Mouse (Mus musculus) v-Abl transformed pro-B cells (cell line): ENCODE results near the gene Psen2.

Source experiments
- in situ Hi-C, 2 experiments: fragments of 400-800 bp; cut with MboI; formaldehyde crosslinking; loops; one replicate each; pipeline ENCODE4 v1.15.1; 2025; ENCODE audit not compliant: unreplicated experiment in 2 of 2

Gene Psen2

DNA sequence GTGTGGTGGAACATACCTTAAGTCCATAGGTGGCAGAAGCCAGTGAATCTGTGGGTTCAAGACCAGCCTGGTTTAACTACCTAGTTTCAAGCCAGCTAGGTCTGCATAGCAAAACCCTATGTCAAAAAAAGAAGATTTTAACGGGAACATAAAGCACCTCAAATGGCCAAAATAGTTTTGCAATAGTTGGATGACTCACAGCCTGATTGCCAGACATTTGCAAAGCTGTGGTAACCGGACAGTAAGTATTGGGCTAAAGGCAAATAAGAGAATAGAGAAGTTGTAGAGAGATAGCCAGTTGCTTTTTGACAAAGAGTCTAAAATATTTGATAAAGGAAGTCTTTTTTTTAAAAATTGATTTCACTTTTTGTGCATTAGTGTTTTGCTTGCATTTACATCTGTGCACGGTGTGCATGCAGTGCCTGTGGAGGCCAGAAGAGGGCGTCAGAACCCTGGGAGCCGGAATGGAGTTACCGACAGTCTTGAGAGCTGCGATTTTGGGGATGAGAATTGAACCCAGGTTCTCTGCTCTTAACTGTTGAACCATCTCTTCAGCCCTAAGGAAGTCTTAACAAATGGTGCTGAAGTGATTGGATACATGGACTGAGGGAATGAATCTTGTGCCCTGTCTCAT is at the start of gene Psen2:
Gene Psen2 (minus strand): TSS at position 75 of the 634 bp plus-strand sequence.
- in situ Hi-C loops, result loop anchor here (5.0 to 10.0 kb wide), 2 partner anchors 501 to 504 kb away; no protein-coding TSS in a partner anchor

DNA sequence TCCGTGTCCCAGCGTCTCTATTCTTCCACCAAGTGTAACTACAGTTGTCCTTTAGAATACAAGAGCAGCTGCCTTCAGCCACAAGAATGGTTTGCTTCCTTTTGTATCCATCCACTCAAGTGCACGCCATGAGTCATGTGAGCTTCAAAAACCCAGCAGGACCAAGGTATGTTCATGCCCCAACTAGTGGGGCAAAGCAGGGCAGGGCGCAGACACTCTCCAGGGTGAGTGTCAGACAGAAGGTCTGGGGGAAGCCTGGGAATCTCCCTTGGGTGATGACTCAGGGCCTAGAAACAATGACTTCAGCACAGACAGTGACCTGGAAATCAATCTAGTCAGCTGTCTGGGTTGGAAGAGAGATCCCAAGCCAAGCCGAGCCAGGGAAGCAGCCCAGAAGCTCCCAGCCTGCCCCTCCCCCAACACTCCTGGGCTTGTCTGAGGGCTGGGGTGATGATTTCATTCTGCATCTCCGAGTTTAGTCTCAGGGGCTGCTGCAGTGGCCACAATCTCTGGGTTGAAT is 49.6 kb upstream of the Psen2 start:
- in situ Hi-C loops, result no loop called here

DNA sequence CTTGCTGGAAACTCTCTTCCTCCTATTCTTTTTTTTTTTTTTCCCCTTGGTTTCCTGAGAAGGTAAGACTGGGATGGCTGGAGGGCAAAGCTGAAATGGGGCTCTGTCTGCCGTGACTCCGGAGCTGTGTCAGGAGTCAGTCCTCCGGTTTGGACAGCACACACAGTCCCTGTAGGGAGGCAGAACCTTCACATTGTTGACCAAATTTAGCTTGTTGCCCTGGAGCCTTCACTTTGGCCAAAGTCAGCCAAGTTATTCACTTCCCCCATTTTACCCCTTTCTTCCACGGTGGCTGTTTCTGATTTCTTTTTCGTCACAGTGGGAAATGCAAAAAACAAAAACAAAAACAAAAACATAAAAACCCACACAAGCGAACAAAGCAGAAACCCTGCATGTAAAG is 49.0 kb upstream of the Psen2 start:
- in situ Hi-C loops, result no loop called here

DNA sequence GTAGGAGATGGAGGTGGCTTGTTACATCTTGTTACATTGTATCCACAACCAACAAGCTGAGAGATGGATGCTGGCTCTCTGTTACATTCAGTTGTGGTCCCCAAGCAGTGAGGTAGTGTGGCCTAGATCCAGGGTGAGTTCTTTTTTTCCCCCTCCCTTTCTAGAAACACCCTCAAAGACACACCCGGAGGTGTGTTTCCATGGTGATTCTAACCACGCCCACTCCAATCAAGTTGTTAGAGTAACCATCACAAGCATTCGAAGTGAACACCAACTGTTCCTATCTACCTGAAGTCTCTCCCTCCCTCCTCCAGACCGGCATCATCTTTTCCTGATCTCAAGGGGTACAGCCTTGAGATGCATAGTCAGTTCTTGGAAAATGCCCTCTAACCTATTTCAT is 45.7 kb upstream of the Psen2 start:
- in situ Hi-C loops, result no loop called here

DNA sequence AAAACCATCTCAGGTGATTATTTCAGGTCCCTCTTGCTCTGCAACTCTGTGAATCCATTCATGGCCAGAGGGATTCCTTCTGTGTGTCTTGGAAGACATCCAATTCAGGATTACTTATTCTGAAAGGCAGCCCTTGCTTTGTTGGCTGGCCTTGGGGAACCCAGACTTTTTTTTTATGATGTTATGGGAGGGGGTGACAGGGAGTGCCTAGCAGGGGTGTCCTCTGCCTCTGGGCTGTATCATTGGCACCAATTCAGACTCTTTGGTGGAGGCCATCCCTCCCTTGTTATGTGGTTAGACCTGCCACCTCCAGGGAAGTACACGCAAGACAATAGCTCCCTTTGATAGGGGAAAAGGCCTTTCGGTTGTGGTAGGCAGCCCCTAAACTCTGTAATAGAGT is 44.4 kb upstream of the Psen2 start:
- in situ Hi-C loops, result no loop called here

DNA sequence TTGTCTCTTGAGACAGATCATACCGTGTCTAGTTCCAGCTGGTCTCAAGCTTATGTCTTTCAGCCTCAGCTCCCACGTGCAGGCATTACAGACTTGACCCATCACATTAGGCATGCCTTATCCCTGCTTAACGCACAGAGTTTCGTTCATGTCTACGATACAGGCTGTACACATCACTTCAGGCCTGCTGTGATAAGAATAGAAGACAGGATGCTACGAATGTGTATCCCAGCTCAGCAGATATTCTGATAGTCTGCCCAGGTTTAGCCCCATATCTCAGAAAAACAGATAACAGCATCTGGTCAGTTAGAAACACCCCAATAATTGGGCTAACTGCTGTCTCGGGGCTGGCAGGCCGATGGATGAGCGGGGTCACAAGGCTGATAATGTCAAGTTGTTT is 43.7 kb upstream of the Psen2 start:
- in situ Hi-C loops, result no loop called here

DNA sequence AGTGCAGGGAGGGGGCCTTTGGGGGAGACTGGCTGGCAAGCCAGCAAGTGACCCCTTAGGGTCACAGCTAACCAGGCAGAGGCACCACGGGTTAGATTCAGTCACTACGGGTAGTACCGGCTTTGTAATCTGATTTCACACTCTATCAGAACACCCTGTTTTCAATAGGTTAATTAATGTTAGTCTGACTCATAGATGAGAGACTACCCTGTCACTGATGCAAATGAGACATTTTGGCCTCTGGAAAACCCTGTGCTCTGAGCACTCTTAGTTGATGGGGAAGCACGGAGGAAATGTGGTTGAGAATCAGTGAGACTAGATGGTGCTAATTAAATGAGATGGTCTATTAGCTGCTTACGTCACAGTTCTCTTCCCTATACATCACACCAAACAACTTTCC is 40.4 kb upstream of the Psen2 start:
- in situ Hi-C loops, result no loop called here

DNA sequence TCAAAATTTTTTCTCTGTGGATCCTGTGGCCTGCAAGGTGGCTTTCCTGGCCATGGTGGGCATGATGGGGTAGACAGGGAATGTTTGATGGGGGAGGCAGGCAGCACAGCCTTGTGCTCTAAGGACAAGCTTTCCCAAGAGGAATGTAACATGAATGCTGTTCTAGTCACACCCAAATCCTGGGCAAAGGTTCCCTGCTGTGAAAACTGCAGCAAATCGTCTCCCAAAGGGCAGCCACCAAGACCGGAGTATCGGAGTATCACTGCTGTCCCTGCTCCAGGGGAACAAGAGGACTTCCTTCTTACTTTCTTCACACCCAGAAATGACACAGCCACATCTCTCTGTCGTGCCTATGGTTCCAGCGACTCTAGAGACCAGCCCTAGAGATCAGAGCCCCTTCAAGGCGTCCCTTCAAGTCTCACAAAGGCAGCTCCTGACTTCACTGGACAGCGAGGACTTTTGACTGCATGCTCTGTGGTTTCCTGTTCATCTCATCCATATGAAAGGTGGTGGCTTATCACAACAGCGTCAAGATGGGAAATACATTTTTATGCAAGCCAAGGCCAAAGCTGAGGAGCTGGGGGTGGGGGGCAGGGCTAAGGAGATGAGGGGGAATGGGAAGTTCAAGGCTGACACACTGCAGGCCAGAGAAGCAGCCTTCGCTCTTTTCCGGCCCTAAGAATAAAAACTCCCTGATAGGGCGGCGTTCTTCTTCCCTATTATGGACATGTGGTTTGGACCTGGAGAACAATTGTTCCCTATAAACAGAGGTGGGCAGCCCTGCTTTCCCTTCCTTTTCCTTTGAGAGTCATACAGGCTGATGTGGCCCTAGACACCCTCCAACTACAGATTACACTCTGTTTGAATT is 39.2 kb upstream of the Psen2 start:
- in situ Hi-C loops, result no loop called here

DNA sequence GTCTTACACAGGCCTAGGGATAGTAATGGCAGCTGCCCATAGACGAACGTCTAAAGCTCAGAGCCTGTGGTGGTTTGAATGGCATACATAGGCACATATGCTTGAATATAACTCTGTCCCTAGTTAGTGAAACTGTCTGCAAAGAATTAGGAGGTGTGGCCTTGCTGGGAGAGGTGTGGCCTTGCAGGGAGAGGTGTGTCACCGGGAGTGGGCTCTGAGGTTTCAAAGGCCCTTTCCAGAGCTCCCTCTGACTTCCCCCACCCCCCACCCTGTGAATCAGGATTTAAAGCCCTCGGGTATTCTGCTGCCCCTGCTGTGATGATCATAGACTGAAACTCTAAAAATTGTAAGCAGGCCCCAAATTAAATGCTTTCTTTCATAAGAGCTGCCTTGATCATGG is 37.8 kb upstream of the Psen2 start:
- in situ Hi-C loops, result no loop called here

DNA sequence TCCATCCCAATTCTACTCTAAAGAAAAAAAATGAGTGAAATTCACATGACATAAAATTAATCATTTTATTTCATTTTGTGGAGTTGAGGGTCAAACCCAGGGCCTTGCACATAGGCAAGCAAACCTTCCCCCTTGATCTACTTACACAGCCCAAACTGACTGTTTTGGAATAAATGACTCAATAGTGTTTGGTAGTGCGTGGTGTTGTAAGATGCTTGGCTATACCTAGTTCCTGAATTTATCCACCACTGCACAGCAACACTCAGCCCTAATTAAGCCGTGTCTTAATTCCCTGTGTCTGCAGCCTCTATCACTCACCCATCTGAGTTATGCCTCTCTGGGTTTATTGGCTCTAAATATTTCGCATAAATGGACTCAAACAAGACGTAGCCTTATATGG is 37.1 kb upstream of the Psen2 start:
- in situ Hi-C loops, result no loop called here

DNA sequence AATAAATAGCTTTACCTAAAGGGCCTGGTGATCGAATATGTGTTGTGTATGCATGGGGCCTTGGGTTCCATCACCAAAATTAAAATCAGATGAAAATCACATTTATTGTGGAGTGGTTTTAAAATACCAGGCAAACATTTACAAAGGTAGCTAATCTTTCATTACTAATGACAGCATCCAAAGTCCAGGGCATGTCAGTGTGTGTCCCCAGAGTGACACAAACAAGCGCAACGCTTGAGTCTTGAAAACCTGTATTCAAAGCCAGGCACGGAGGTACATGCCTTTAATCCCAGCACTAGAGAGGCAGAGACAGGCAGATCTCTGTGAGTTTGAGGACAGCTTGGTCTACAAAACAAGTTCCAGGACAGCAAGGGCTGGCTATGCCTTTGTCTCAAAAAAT is 36.5 kb upstream of the Psen2 start:
- in situ Hi-C loops, result no loop called here

DNA sequence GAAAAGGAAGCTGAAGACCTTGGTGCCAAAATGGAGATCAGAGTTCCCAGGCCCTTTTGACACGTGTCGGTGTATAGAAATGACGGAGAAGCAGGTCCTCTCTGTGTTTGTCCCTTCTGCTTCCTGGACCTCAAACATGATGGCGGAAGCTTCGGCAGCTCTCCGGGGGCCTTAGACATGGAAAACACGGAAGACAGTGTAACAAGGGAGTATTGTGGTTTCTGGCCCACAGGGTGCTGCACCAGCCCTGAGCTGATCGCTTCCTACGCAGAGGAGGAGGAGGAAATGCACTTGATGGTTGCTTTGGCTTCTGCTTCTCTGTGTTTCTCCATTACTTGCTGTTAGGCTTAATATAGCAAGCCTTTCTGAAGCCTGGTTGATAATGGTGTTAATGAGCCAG is 32.9 kb upstream of the Psen2 start:
- in situ Hi-C loops, result no loop called here

DNA sequence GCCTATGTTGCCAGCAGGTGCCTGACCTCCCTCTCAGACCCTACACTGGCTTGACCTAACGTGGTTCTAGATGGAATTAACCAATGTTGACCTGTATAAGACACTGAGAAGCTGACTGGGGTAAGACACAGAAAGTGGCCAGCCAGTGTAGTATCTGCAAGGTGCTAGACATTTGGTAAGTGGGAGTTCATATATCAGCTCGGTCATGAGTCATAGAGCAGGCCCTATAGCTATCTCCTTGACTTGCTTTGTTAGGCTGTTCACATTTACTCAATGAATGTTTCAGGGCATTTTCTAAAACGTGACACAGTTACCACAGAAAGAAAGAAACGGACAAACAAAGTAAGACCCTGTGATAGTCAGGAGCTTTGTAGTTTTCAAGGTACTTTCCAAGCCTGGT is 27.1 kb upstream of the Psen2 start:
- in situ Hi-C loops, result no loop called here

DNA sequence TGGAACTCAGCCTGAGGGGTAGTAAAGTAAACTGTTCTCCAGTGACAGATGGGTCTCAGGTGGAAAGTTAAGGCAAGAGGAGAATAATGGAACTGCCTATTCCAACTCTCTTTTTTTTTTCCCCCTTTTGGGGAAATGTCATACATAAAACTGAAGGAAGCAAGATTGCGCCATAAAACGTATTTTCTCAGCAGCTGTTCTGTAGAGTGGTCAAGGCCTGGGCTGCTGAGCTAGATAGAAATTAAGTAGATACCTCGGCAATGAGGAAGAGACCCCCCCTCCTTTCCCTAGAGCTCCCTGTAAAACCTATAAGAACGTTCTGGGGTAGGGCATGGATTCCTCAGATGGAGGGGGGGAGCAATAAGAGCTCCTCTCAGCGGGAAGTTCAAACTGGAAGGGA is 26.6 kb upstream of the Psen2 start:
- in situ Hi-C loops, result no loop called here

DNA sequence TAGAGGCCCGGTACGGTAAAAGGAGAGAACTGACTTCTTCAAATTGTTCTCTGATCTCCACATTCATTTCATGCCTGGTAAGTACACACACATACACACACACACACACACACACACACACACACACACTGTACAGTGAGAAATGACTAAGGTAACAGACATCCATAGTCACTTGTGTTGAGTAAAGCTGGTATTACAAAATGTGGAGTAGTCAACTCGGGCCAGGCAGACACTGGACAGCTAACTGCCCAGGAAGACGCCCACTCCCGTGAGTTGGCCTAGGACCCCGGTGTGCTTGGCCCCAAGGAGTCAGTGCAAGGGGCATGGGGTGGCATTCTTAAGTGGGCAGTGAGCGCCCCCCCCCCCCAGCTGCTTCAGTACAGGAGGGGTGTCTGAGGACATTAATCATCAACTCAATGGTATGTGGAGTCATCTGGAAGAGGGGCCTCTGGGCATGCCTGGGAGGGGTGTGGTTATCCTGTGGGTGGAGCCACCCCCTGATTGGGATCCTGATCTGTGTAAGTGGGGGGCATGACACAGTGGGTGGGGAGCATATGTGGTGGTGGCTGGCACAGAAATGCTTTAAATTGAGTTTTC is 25.7 kb upstream of the Psen2 start:
- in situ Hi-C loops, result no loop called here

DNA sequence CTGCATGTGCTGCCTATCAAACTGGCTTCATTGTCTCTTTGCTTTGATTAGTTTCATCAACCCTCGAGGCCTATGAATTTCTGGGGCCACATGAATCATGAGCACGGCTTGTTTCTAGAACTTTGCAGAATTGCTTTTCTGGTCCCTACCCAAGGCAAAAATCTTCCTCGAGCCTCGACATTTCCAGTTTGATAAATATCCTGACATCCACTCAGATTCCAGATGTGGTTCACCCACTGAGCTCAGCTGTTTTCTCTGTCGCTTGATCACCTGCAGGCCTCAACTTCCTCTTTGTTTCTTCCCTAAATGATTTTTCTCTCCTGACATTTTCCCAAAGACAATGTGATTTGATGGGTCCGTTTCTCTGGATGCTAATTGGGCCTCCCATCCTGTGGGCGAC is 25.0 kb upstream of the Psen2 start:
- in situ Hi-C loops, result no loop called here

DNA sequence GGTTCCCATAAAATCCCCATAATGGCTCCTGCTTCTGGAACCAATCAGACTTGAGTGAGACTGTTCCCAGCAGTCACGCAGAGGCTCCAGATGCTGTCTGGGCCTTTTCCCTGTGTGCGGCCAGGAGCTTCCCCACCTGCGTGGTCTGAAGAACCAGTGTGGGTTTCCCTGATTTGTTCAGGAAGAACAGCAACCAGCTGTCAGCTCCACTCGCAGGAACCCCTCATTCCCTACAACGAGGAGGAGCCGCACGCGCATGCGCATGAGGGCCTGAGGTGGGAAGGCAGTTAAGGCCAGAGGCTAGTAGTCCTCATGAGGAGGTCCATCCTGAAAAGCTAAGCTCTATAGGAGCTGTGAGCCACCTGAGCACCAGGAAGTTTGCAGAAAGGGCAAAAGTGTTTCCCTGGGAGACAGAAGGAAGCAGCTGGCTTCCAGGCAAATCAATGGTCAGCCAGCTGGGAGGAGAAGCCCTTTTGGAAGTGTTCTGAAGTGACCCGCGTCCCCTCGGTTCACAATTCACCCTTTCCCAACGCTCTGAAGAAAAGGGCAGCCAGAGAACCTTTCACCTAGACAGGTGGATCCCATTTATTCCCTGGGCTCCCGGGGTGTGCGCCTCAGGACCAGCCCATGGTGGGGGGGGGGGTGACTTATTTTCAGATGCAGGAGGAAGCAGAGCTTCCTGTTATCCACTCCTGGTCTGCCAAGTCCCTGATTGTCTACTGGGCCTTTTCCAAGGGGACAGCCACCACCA is 23.0 kb upstream of the Psen2 start:
- in situ Hi-C loops, result no loop called here

DNA sequence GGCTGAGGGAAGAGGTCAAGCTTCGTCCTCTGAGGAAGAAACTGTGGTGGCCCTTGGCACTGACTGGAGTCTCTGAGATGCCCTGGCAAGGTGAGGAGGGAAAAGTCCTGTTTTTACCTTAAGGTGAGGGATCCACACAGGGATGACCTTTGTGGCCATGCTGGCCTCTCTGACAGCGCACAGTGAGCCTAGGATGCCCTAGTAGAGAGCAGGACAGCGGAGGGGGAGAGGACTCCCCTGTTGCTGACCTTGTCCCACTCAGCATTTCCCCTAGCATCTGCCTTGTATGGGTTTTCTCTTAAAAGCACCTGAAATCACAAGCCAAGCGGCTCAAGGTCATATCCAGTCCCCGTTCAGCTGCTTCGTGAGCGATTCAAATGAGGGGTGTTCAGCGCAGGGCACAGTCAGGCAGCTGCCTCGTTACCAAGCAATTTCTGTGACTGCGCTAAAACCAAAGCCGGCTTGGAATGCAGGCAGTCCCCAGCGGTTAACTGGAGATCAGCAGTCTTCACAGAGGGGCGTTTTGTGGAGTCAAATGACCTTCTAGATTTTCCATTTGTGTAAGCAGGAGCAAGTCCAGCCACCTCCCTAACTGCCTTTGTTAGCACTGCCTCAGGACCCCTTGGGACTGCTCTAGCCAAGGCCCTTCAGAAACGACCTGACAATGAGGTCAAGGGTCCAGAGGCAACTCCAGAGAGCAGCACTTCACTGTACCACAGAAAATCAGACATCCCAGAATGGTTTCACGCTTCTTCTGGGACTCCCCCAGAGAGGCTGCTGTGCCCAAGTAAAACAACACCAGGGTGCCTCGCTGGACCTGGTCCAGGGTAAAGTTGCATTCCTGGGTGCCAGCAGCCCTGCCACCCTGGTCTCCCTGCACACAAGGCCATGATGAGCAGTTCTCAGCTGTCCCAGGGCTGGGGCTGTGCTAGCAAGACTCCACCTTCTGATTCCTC is 20.9 kb upstream of the Psen2 start:
- in situ Hi-C loops, result no loop called here

DNA sequence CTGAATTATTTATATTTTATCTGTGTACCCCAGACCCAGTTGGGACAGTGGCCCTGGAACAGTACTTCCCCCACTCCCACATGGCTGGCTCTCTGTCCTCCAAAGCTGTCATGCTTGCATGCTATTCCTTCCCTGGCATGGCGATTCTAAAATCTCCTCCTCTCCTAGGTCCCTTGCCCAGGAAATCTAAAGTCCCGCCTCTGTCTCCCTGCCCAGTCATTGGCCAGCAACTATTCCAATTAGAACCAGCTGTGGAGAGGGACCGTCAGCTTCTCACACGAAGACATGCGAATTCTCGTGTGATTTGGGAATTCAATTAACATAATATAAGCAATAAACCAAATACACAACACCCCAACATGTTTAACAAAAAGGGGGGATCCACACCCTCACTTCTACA is 19.3 kb upstream of the Psen2 start:
- in situ Hi-C loops, result no loop called here

DNA sequence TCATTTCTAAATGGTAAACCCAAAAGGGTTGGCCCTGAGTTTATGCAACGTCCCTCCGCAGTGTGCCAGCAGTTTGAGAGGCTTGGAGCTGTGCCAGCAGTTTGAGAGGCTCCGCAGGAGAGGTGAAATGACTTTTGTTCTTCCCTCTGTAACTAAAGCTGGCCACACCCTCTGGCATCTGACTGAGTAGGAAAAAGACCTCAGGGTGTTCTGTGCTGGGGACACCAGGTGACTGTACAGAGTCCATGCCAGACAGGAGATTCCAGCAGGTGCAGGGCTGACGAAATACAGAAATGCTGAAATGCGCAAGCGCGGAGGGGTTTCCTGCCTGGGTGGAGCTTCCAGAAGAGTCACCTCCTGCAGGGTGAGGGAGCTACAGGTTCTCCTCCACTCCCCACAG is 16.4 kb upstream of the Psen2 start:
- in situ Hi-C loops, result loop anchor here in 1 of 2 experiments (10.0 kb wide), 2 partner anchors 125 to 275 kb away; no protein-coding TSS in a partner anchor
